Mouse (Mus musculus) left cerebral cortex, adult 18-20 months (tissue): ENCODE data around the gene Zc3h15. TPM values are rescaled to one million over a fixed set of nuclear protein-coding genes. Genes with fewer than 3 reads are reported as not detected.
"Not testable (repeated sequence)": the region's sequence is repeated elsewhere in the genome, so short reads cannot be mapped to it uniquely, and the experiment has no call there.

Source experiments
- DNase-seq, 2 experiments: peaks; one replicate each; pipeline ENCODE4 v3.0.0; 2021 to 2022; ENCODE audit warnings: low spot score in 2 of 2, mixed read lengths in 1 of 2
- long read RNA-seq, 2 experiments: library from polyadenylated mRNA; stranded (forward); transcript quantifications; one replicate each; pipeline ENCODE4 v2.0.0; 2021
- total RNA-seq, 2 experiments: library from RNA; stranded (reverse); gene quantifications; 2 replicates each; pipeline ENCODE4 v1.2.3; 2021

The Zc3h15 gene
- total RNA-seq: 100 to 1,000 TPM; 142 to 145 TPM
- long read RNA-seq, experiment 1, transcript Zc3h15-201 (10 exons, 2,111 nt): major isoform, 132 of 149 reads
- long read RNA-seq, experiment 1, partial matches to known transcripts: 11 of 149 reads
- long read RNA-seq, experiment 1, other reads (novel, unspliced or antisense): 4 of 149 reads
- long read RNA-seq, experiment 2, transcript Zc3h15-201 (10 exons, 2,111 nt): major isoform, 91 of 101 reads
- long read RNA-seq, experiment 2, partial matches to known transcripts: 8 of 101 reads
- long read RNA-seq, experiment 2, other reads (novel, unspliced or antisense): 2 of 101 reads

GRCm38 (mm10) chr2:83644276-83645252 lies at the start of gene Zc3h15:
Gene Zc3h15, plus strand, starts transcription at chr2:83644435.
- DNase-seq: peak; percentile 93 to 95

- no peak for DNase-seq
These were observed 23.5 kb upstream of the Zc3h15 start for GRCm38 (mm10) chr2:83620558-83621367.

DNA sequence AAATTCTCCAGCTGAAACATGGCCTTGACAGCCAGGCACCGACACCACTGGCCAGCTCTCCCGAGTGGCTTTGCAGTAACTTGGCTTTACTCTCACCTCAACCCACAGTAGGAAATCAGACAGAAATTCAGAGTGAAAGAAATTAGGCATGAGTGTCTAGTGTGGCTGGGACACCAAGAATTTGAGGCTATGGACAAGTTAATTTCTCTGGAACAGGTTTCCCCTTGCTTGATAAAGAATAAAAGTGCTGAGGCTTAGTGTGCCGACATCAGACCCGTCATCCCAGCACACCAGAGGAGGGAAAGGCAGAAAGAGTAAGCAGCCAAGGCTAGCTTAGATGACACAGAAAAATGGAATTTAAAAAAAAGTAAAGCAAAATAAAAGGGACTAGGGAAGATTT lies 22.7 kb upstream of the Zc3h15 start:
- no peak for DNase-seq

GRCm38 (mm10) chr2:83622792-83623191 lies 21.4 kb upstream of the Zc3h15 start:
- DNase-seq: peak in 1 of 2 experiments; percentile 6

- no peak for DNase-seq
These were observed 20.2 kb upstream of the Zc3h15 start for GRCm38 (mm10) chr2:83624045-83624444.

DNA sequence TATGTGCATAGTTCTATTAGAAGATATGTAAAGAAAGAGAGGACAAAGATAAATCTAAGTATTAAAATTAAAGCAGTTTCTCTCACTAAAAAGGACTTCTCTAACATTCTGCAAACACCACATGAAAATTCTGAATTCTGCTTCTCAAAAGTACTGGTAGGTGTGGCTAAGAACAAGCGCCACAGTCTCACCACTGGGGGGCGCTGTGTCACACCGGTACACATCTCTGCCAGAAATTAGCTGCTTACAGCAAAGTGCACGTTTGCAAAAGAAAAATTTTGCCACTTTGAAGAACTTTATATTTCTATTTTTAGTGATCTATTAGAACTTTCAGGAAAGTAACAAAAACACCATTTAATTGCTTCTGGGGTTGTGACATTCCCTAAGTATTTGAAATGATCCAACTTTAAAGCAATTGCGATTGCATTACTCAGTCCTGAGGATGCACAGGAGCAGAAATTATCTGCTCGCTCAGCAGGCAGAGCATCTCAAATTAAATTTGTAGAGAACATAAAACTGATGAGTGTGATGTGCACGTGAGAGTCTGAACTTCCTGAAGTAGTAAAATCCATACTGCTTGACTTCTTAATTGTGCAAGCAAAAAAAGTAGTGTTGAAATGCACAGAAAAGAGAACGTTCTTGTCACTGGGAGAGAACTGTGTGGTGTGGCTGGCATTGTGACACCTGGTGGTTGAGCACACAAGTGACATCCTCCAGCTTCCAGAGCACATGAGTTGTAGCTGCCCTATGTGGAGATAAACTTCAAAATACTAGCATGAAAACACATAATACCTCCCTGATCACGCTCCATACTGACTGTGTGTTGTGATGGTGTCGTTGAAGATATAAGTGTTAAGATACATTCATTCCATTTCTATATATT lies 18.8 kb upstream of the Zc3h15 start:
- peak; percentile 69 to 72 for DNase-seq

DNA sequence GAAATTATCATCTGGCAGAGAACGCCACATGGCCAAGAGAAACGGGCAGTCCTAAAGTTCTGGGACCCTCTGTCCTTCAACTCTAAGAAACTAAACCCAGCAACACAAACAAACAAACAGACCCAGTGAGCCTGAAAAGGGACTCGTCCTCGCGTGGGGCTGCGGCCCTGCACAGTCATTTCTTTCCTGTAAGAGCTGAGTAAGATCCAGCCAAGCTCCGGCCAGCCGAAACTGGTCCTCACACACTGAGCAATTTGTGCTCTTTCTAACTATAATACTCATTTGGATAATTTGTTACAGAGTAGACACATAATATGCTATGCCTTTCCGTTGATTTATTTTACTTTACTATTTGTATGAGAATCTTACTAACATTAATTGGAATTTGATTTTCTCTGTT lies 17.4 kb upstream of the Zc3h15 start:
- no peak for DNase-seq

DNA sequence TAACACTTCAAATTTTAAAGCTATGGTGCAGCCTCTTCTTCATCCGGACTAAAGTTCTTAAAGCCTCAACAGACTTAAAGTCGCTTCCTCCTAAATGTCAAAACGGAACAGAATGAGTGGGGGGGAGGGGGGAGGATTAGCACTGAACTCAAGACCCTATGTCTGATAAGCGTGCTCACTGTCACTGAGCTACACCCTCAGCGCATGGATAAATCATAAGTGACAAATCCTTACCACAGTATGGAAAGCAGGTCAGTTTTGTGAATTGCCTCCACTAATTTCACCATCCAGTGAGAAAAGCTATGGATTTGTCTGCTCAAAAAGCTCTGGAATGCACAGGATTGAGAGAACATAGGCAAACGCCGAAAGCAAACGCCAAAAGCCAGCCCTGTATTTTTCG lies 16.7 kb upstream of the Zc3h15 start:
- no peak for DNase-seq

DNA sequence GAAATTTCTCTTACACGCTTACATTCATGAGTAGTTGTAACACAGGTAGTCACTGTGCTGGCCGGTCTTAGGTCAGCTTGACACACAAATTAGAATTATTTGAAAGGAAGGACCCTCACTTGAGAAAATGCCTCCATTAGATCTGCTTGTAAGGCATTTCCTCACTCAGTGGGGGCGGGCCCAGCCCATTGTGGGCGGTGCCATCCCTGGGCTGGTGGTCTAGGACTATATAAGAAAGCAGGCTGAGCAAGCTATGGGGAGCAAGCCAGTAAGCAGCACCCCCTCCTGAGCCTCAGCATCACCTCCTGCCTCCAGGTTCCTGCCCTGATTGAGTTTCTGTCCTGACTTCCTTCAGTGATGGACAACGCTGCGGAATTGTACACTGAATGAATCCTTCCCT lies 16.3 kb upstream of the Zc3h15 start:
- no peak for DNase-seq

GRCm38 (mm10) chr2:83641993-83642392 lies 2.2 kb upstream of the Zc3h15 start:
- no peak for DNase-seq

GRCm38 (mm10) chr2:83648916-83649315 lies 4.7 kb downstream of the Zc3h15 start:
- DNase-seq: no peak

DNA sequence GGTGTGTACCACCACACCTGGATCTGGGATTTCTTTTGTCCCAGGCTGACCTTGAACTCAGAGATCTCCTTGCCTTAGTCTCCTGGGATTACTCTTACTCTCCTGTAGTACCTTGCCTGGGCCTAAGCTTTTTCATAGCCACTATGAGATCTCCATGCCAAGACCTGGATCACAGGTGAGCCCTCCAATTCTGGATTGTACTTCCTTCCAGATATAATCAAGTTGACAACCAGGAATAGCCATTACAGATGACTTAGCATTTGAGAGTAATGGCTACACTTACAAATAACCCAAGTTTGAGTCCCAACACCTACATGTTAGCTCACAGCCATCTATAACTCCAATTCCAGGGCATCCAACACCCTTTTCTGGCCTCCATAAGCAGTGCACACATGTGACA lies 8.4 kb downstream of the Zc3h15 start:
- no peak for DNase-seq

DNA sequence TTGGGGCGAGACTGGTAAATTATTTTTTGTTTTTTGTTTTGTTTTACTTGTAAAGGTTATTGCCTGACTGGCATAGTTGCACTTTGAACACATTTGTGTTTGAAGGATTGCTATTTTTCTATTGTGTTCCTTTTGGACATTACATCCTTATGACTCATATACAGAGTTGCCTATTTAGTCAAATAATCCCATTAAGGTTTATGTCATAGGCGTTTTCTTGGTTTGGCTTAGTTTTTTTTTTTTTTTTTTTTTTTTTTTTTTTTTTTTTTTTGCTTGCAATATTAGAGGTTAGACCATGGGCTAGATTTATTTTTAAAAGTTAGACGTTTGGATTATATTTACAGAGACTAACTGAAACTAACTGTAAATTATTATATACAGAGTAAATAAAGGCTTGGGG lies 15.0 kb downstream of the Zc3h15 start:
- no peak for DNase-seq

- no peak for DNase-seq
These were observed 15.9 kb downstream of the Zc3h15 start for GRCm38 (mm10) chr2:83660114-83660513.

DNA sequence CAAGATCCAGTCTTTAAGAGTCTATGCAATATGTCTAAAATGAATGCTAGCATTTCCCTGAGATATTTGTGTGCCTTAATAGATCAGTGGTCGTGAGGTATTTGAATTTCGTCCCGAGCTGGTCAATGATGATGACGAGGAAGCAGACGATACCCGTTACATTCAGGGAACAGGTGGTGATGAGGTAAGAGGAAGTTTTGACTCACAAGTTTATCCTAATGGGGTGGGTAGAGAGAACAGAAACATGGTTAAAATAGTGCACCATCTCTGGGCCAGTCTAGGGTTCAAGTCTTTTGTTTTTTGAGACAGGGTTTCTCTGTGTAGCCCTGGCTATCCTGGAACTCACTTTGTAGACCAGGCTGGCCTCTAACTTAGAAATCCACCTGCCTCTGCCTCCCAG lies 17.1 kb downstream of the Zc3h15 start:
- DNase-seq: no peak

DNA sequence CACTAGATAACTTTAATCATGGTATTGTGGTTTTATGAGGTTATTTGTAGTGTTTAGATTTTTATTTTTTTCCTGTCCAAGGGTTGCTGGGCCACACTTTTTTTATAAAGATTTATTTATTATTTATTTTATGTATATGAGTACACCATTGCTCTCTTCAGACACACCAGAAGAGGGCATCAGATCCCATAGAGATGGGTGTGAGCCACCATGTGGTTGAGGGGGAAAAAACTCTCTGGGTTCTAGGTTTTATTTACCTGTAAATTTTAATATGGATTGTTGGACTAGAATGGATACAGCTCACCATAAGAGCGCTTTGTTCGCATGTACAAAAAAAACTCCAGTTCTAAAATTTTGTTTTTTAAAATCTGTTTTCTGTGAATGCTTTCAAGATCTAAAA lies 20.8 kb downstream of the Zc3h15 start:
- DNase-seq: not testable (repeated sequence)

DNA sequence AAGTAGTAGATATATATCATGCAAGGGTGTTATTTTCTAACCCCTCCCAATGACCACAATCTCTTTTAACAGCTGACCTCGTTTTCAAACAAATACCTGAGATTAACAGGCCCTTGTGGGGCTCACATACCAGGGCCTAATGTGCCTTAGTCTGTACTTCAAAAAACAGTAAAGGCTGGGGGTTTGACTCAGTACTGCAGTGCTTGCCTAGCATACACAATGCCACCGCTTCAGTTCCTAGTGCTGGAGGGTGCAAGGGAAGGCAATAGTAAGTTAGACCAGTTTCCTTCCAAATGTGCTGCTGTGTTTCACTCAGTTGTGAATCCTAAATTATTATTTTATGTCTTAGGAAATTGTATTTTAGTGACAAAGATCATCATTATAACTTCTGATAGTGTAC lies 23.2 kb downstream of the Zc3h15 start:
- no peak for DNase-seq

GRCm38 (mm10) chr2:83668052-83668451 lies 23.8 kb downstream of the Zc3h15 start:
- no peak for DNase-seq

DNA sequence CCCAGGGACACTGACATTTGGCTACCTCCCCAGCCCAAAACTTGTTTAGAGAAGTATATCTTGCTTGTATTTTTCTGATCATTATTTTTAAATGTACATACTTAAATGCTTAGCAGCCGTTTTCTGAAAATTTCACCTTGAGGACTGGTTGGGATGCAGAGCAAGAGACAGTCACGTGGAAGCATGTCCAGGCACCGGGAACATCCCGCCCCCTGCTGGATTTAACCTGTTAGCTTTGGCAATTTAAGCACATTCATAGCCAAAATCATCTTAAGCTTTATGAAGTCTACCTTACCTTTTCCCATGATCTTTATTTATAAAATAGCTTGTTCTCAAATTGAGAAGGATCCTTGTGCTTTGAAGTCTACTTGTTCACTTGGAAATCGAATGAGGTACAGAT lies 25.8 kb downstream of the Zc3h15 start:
- no peak for DNase-seq

GRCm38 (mm10) chr2:83671843-83672242 lies 27.6 kb downstream of the Zc3h15 start:
- no peak for DNase-seq
